Mouse (Mus musculus): Measurements from ENCODE around the gene Sergef.
A peak's percentile ranks its signal among the peaks of the same experiment; 100 is the strongest.
"Not testable (repeated sequence)": the region's sequence is repeated elsewhere in the genome, so short reads cannot be mapped to it uniquely, and the experiment has no call there.

Gene Sergef

GRCm38 (mm10) chr7:46639692-46640031 lies at the start of gene Sergef:
Sergef (minus strand) TSS chr7:46639807.
- DNase-seq = peak; percentile 92

- DNase-seq = no peak
Measured at GRCm38 (mm10) chr7:46686827-46687226, 47.2 kb upstream of the Sergef start.

GRCm38 (mm10) chr7:46680732-46681131 lies 41.1 kb upstream of the Sergef start:
- DNase-seq = no peak

GRCm38 (mm10) chr7:46679044-46679443 lies 39.4 kb upstream of the Sergef start:
- not testable (repeated sequence) for DNase-seq

GRCm38 (mm10) chr7:46678417-46678816 lies 38.8 kb upstream of the Sergef start:
- no peak for DNase-seq

- no peak for DNase-seq
Measured at GRCm38 (mm10) chr7:46676808-46677360, 37.3 kb upstream of the Sergef start.

- no peak for DNase-seq
Measured at GRCm38 (mm10) chr7:46675886-46676285, 36.3 kb upstream of the Sergef start.

- DNase-seq = no peak
Measured at GRCm38 (mm10) chr7:46675061-46675460, 35.5 kb upstream of the Sergef start.

GRCm38 (mm10) chr7:46672160-46672672 lies 32.6 kb upstream of the Sergef start, which contains the start of gene Tph1:
Tph1 (minus strand) TSS chr7:46672537.
- DNase-seq = no peak

- peak; percentile 12 for DNase-seq
Measured at GRCm38 (mm10) chr7:46667256-46667655, 27.6 kb upstream of the Sergef start.

GRCm38 (mm10) chr7:46665236-46665635 lies 25.6 kb upstream of the Sergef start:
- DNase-seq = peak; percentile 38

GRCm38 (mm10) chr7:46661591-46662090 lies 22.0 kb upstream of the Sergef start:
- no peak for DNase-seq

- no peak for DNase-seq
Measured at GRCm38 (mm10) chr7:46652279-46652678, 12.7 kb upstream of the Sergef start.

- DNase-seq = not testable (repeated sequence)
Measured at GRCm38 (mm10) chr7:46650231-46650630, 10.6 kb upstream of the Sergef start.

GRCm38 (mm10) chr7:46648431-46649140 lies 9.0 kb upstream of the Sergef start:
- no peak for DNase-seq

GRCm38 (mm10) chr7:46643172-46643571 lies 3.6 kb upstream of the Sergef start:
- peak; percentile 14 for DNase-seq

- no peak for DNase-seq
Measured at GRCm38 (mm10) chr7:46640062-46640461, 455 bp upstream of the Sergef start.

- DNase-seq = no peak
Measured at GRCm38 (mm10) chr7:46638889-46639691, 517 bp downstream of the Sergef start.

GRCm38 (mm10) chr7:46628375-46628975 lies 11.1 kb downstream of the Sergef start:
- DNase-seq = no peak

GRCm38 (mm10) chr7:46623979-46624378 lies 15.6 kb downstream of the Sergef start:
- no peak for DNase-seq

- DNase-seq = no peak
Measured at GRCm38 (mm10) chr7:46618416-46619110, 21.0 kb downstream of the Sergef start.

GRCm38 (mm10) chr7:46616429-46617005 lies 23.1 kb downstream of the Sergef start:
- no peak for DNase-seq

Measured in kidney, postnatal 10 days (tissue).